Mouse (Mus musculus) heart, adult 10 weeks (tissue): Measurements from ENCODE around the gene I830077J02Rik. TPM values are rescaled to one million over a fixed set of nuclear protein-coding genes. Genes with fewer than 3 reads are reported as not detected.

ENCODE experiments used
- polyA plus RNA-seq: library from polyadenylated mRNA; stranded (reverse); fragments of 350-450 nt; fragmentation: Illumina TruSeq; extraction: RNeasy Lipid Tissue Mini Kit (QIAGEN cat#74804); gene quantifications from one replicate; pipeline ENCODE4 v1.2.3, GENCODE M21; 2014; ENCODE audit warnings: low read depth, low replicate concordance

I830077J02Rik gene
- polyA plus RNA-seq, result 1.4 TPM

GRCm38 (mm10) chr3:105932240-105933071 lies at the start of gene I830077J02Rik:
I830077J02Rik (minus strand) TSS chr3:105932664.

GRCm38 (mm10) chr3:105973411-105973810 lies 40.9 kb upstream of the I830077J02Rik start, which contains the start of gene Ovgp1:
Ovgp1 (plus strand) TSS chr3:105973711.

GRCm38 (mm10) chr3:105959999-105960398 lies 27.5 kb upstream of the I830077J02Rik start, which contains the start of gene Atp5f1:
Atp5f1 (minus strand) TSS chr3:105960099.

GRCm38 (mm10) chr3:105958974-105959580 lies 26.6 kb upstream of the I830077J02Rik start, which contains the start of gene Wdr77:
Wdr77 (plus strand) TSS chr3:105959369.

Other genes with a start within 250 kb of the I830077J02Rik start
- gene Ddx20, start 245.1 kb downstream of the I830077J02Rik start, polyA plus RNA-seq, result 10.7 TPM
- gene Inka2, start 228.1 kb downstream of the I830077J02Rik start, polyA plus RNA-seq, result 23.0 TPM
- 87.1 TPM for gene Rap1a, start 131.3 kb downstream of the I830077J02Rik start, polyA plus RNA-seq
- 0.50 TPM for gene Adora3, start 61.8 kb downstream of the I830077J02Rik start, polyA plus RNA-seq
- gene Tmigd3, start 61.8 kb downstream of the I830077J02Rik start, polyA plus RNA-seq, result not detected
- 37.5 TPM for gene Wdr77, start 26.7 kb upstream of the I830077J02Rik start, polyA plus RNA-seq
- 1,553 TPM for gene Atp5f1, start 27.4 kb upstream of the I830077J02Rik start, polyA plus RNA-seq
- gene Ovgp1, start 41.0 kb upstream of the I830077J02Rik start, polyA plus RNA-seq, result 2.3 TPM
- not detected for gene Pifo, start 82.0 kb upstream of the I830077J02Rik start, polyA plus RNA-seq
- gene Chil5, start 100.2 kb upstream of the I830077J02Rik start, polyA plus RNA-seq, result not detected
- not detected for gene Chia1, start 180.6 kb upstream of the I830077J02Rik start, polyA plus RNA-seq
- 1.2 TPM for gene Chil3, start 234.9 kb upstream of the I830077J02Rik start, polyA plus RNA-seq